Mouse (Mus musculus) brain, embryonic 14.5 days (tissue): ENCODE measurements at regions not wholly inside any gene's neighbourhood (a gene's known extent, or its start where the extent isn't known, plus 50 kb on each side); places are given as distances from the start of the nearest gene placed in this dataset.
"Not testable (repeated sequence)": the region's sequence is repeated elsewhere in the genome, so short reads cannot be mapped to it uniquely, and the experiment has no call there.

Experiments
- DNase-seq: peaks from one replicate; pipeline ENCODE4 v3.0.0-alpha.2; 2011; ENCODE audit warnings: low read depth
- CTCF ChIP-seq: fragments of 200-500 bp; IDR thresholded peaks from 2 replicates; pipeline ENCODE4 v1.5.1; 2012; ENCODE audit warnings: inconsistent platforms, mild to moderate bottlenecking, moderate library complexity, borderline replicate concordance; ENCODE audit not compliant: insufficient read depth, insufficient read length; ENCODE audit errors: extremely low read depth
- POLR2A ChIP-seq: fragments of 200-500 bp; IDR thresholded peaks from 2 replicates; pipeline ENCODE4 v1.6.1; 2012; ENCODE audit warnings: mild to moderate bottlenecking, inconsistent platforms, borderline replicate concordance; ENCODE audit not compliant: poor library complexity, insufficient read depth, insufficient read length, severe bottlenecking; ENCODE audit errors: extremely low read depth

DNA sequence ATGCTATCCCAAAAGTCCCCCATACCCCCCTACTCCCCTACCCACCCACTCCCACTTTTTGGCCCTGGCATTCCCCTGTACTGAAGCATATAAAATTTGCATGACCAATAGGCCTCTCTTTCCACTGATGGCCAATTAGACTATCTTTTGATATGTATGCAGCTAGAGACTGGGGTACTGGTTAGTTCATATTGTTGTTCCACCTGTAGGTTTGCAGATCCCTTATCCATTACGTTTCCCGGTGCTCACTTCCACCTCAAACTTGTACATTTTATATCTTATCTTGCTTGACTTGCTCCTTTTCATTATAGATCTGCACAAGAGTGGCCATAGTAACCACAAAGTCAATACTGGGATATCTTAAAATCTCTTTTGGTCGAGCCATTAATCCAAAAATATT, 2329.9 kb upstream of the Aga start:
- not testable (repeated sequence) for DNase-seq

- TF ChIP-seq CTCF (no peak), POLR2A (no peak)
Observed at GRCm38 (mm10) chr8:51170123-51170522, 2326.4 kb upstream of the Tenm3 start.

GRCm38 (mm10) chr8:51145315-51145714, 2301.6 kb upstream of the Tenm3 start:
- peak; percentile 65 for DNase-seq
- no peak for TF ChIP-seq CTCF
- TF ChIP-seq POLR2A, result no peak

More at GRCm38 (mm10) chr8:51170123-51170522, 2326.4 kb upstream of the Tenm3 start:
- no peak for DNase-seq

GRCm38 (mm10) chr8:51125436-51125835, 2281.7 kb upstream of the Tenm3 start:
- not testable (repeated sequence) for DNase-seq
